Mouse (Mus musculus) megakaryocyte progenitor cell, adult 5-6 weeks (primary cell): ENCODE measurements at regions not wholly inside any gene's neighbourhood (a gene's known extent, or its start where the extent isn't known, plus 50 kb on each side); places are given as distances from the start of the nearest gene placed in this dataset.

Source experiments
- ATAC-seq: replicated peaks from 2 replicates; pipeline ENCODE4 v1.8.0; 2016; ENCODE audit warnings: mild to moderate bottlenecking, moderate TSS enrichment, inconsistent platforms; ENCODE audit not compliant: poor library complexity

DNA sequence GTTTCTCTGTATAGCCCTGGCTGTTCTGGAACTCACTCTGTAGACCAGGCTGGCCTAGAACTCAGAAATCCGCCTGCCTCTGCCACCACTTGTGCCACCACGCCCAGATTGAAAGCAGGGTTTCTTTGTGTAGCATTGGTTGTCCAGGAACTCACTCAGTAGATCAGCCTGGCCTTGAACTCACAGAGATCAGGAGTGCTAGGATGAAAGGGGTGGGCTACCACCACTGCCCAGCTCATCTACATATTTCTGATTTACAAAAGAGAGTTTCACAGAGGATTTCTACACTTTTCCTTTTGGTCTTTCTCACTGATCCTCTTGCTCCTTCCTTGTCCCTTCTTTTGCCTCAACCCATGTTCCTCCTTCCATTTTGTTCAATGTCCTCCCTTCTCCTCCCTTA is 53.1 kb upstream of the Lbx1 start:
- no peak for ATAC-seq

DNA sequence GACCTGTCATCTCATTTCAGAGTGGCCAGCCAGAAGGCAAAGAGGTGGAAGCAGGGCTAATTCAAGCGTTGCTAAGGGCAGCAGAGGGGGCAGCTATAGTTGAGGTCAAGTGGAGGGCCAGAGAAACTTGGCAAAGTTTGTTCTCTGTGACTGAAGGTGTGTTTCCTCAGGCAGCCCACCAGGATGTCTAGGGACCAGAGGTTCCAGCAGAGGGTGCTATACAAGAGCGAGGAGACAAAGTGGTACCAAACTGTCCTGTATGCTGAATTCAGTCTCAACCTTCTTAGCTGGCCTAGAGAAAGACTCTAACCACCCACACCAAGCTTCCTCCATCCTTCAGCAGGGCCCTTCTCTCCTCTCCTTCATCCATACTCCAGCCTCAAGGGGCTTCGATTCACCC is 62.2 kb upstream of the Lbx1 start:
- 0 out of 2 replicates have a peak, but pooled peaks have one; percentile 29 for ATAC-seq

DNA sequence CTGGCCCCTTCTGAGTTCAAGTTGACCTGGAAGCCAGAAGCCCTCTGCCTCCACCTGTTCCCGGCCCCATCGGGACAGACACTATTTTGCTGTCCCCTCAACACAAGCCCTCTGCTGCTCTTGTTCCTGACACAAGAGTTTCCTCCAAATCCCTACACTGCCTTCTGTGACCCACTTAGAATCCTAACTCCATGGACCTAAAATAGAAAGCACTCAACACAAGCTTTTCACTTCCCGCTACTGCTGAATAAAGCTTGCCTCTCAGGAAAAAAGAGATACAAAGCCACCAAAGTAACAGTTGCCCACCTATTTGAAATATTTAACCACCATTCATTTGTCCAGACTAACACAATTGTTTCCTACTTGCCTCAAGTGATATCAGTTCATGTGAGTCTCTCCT is 63.7 kb upstream of the Lbx1 start:
- no peak for ATAC-seq

DNA sequence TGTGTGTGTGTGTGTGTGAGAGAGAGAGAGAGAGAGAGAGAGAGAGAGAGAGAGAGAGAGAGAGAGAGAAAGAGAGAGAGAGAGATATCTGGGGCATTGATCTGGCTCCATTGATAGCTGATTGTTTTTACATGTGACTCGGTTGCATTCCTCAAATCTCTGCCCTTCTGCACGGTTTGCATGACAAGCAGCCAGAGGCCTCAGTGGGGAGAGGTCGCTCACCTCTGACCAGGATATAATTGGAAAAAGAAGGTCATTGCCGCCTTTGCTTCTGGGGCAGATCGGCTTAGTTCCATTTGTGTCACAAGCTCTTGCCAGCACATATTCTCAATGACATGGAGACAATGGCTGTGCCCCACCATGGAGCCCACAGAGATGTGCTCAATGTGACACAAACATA is 63.8 kb upstream of the Btrc start:
- no peak for ATAC-seq

- ATAC-seq, result peak; percentile 39; the same call in 1 of the 2 replicates
Measured at GRCm38 (mm10) chr19:45300691-45301431, 62.7 kb upstream of the Btrc start.

- ATAC-seq, result no peak
Measured at GRCm38 (mm10) chr19:45301432-45301732, 62.2 kb upstream of the Btrc start.

DNA sequence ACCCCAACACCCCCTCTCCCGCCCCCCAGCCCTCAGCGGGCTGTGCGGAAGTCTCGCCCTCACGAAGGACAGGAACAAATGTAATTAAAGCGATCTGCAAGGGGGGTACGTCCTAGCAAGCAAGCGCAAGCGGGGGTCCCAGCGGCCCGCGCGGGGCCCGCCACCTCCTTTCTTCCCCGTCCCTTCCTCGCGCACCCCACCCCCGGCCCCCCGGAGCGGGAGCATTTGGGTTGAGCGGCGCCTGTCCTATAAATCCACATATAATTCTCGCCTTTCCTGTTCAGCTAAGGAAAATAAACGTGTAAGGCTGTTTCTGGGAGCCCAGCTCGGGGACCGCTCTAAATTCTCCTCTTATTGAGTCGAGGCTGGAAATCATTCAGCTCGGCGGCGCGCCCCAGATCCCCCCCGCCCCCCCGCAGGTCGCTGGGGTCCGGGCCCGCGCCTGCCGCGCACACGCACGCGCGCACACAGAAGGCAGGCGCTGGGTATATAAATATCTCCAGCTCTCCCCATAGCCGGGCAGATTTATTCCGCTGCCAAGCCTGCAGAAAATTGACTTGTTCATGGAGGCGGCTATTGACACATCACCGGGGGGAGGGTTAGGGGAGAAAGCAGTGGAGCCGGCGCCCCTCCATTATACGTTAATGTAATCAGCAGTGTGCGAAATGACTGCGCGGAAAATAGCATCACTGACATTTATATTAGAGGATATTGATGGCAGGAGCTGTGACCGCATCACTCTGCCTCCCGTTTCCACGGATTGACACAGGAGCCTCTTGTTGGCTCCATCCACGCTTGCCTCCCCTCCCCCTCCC is 61.6 kb upstream of the Btrc start:
- no peak for ATAC-seq

DNA sequence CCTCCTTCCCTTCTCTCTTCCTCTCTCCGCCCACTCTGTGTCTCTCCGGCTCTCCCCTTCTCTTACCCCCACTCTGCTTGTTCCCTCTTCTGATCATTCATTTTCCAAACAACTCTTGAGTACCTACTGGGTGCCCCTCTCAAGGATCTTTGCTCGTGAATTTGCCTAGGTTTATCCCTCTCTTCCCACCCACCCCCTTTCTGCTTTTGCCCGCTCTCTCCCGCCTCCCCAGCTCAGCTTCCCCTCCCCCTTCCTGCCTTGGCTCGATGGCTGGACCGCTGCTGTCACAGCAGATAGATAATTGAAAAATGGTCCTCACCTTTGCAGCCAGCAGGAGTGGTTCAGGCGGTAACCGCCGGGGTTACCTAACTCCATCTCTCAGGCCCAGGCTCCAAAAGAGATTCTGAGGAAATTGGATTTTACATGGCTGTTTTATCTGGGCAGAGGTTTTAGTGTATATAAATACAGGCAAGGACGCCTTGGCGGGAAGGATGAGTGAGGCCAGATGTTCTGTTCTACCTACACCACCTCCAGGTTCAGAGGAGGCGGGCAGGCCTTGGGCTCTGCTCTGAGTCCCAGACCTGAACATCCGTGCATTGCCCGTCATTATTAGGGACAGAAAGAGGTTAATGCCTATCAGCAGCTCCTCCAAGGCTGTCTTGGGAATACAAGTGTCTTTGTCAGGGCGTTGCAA is 60.8 kb upstream of the Btrc start:
- ATAC-seq, result no peak

- ATAC-seq, result no peak
Measured at GRCm38 (mm10) chr19:45304538-45304937, 59.0 kb upstream of the Btrc start.

DNA sequence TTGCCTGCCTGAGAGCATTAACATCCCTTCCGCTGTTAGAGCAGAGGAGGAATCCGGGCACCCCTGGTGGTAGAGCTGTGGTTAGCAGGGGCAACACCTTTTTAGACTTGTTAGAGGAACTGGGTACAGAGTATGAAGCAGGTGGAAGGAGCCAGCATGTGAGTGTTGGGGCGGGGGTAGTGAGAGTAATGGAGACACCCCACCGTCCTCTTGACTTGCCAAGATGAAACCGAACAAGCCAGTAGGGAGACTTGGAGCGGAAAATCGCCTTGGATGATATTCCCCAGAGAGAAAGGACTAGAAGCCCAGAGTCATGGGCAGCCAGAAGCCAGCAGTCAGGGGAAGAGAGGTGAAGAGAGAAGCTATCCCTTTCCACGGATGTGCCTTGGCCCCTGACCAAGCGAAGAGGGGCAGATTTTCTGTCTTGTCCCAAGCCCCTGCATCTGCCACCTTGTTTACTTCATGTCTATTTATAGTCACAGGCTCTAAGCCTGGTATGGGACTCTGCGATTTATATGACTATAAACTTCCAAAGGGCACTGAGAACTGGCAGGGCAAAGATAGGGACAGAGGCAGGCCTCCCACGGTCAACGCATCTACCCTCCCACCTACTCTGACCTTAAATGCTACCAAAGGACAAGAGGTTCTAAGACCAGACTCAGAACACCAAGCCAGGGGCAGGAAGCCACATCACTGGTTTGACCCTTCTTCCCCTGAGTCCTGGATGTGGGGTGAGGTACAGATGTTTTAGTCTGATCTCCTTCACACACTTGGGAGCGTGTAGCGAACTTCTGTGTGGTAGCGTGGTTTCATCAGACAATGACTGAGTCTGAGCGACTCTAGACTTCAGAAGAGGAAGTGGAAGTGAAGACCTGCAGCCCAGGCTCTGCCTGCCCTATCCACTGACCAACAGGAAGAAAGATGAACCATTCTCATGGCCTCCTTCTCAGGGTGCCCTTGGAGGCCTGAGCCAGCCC is 55.9 kb upstream of the Btrc start:
- ATAC-seq, result peak; percentile 78

GRCm38 (mm10) chr19:45308676-45309275 is 54.8 kb upstream of the Btrc start:
- ATAC-seq, result peak; percentile 47

DNA sequence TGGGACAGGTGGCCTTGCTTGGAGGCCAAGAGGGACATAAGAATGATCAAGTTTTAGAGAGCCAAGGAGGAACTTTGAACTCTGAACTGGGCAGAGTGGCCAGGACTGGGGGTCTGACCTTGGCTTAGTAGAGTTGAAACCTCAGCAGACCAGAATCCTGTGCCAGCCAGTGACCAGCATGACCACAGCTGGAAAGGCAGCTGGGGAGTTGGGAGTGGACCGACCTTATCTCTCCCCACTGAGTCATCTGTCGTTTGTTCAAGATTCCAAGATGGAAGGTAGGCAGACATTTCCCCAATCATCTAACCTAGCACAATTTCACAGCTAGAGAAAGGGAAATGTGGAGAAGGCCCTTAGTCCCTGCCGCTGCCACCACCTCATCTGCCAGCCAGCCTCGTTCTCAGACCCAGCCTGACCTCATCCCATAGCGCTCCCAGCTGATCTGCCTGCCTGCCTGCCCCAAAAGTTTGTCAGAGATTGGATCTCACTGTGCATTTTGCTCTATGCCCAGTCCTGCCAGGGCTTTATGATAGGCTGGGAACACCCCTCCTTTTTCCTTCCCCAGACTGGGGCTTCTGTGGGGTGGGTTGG is 53.1 kb upstream of the Btrc start:
- ATAC-seq, result no peak

DNA sequence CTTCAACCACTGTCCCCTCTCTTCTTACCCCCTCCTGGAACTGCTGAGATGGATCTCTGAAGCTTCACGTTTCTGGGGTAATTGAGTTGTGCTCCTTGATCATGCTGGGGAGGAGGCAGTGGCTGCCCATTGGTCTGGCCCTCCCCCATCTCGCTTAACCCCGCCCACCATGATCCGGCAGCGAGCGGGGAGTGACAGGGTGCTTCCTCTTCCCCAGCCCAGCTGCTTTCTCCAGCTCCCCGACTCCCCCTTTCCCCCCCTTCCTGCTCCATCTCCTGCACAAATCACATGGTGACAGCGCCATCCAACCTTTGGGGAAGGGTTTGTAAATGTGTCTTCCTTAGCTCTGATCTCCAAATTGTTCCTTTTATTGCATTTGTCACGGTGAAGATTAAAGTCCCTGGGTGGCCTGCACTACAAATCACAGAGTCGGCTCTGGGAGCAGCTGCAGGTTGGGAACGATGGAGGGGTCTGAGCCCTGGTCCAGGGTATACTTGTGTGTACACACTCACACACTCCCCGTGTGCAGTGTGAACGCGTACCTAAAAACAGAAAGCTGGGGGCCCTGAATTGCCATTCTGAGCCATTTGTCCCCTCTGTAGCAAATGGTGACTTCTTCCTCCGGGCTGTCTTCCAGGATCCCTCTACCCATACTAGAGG is 52.5 kb upstream of the Btrc start:
- peak; percentile 77 for ATAC-seq

- no peak for ATAC-seq
Measured at GRCm38 (mm10) chr19:45311831-45312537, 51.5 kb upstream of the Btrc start.

GRCm38 (mm10) chr19:45312713-45313365 is 50.7 kb upstream of the Btrc start:
- no peak for ATAC-seq
